Mouse (Mus musculus) C2C12 (cell line): ENCODE measurements around the gene Hvcn1. TPM values are rescaled to one million over a fixed set of nuclear protein-coding genes. Genes with fewer than 3 reads are reported as not detected.

ENCODE experiments used
- H3K27me3 ChIP-seq: one replicate; pipeline ENCODE4 v1.6.1; 2011; ENCODE audit not compliant: control insufficient read depth, insufficient read depth, insufficient read length
- H3K36me3 ChIP-seq: one replicate; pipeline ENCODE4 v1.6.1; 2011; ENCODE audit not compliant: control insufficient read depth, insufficient read depth
- H3K4me3 ChIP-seq: one replicate; pipeline ENCODE4 v1.5.1; 2011; ENCODE audit warnings: mild to moderate bottlenecking, control low read depth; ENCODE audit not compliant: poor library complexity, insufficient read depth, severe bottlenecking
- H3K79me2 ChIP-seq: one replicate; pipeline ENCODE4 v1.6.1; 2011; ENCODE audit not compliant: control insufficient read depth, insufficient read depth
- H3K79me3 ChIP-seq: one replicate; pipeline ENCODE4 v1.6.1; 2011; ENCODE audit warnings: low read depth, control low read depth
- H3ac ChIP-seq: one replicate; pipeline ENCODE3; 2011; ENCODE audit warnings: low read depth; ENCODE audit not compliant: control insufficient read depth, insufficient read length
- CEBPB ChIP-seq: IDR thresholded peaks from one replicate; pipeline ENCODE4 v1.6.1; 2011; ENCODE audit warnings: low read depth, mild to moderate bottlenecking, control low read depth, moderate library complexity
- CTCF ChIP-seq: IDR thresholded peaks from one replicate; pipeline ENCODE4 v1.5.1; 2011; ENCODE audit not compliant: control insufficient read depth, insufficient read depth, insufficient read length
- FOSL1 ChIP-seq: IDR thresholded peaks from one replicate; pipeline ENCODE4 v1.8.0; 2011; ENCODE audit warnings: mild to moderate bottlenecking, low read length; ENCODE audit not compliant: poor library complexity, insufficient read depth, severe bottlenecking
- MAX ChIP-seq: IDR thresholded peaks from one replicate; pipeline ENCODE4 v1.6.1; 2011; ENCODE audit warnings: mild to moderate bottlenecking, control low read depth
- MYOD1 ChIP-seq: IDR thresholded peaks from one replicate; pipeline ENCODE4 v1.6.1; 2011; ENCODE audit warnings: low read depth; ENCODE audit not compliant: control insufficient read depth, insufficient read length
- MYOG ChIP-seq: IDR thresholded peaks from one replicate; pipeline ENCODE4 v1.6.1; 2011; ENCODE audit not compliant: control insufficient read depth, insufficient read length; ENCODE audit errors: extremely low read depth
- USF1 ChIP-seq: IDR thresholded peaks from one replicate; pipeline ENCODE4 v1.6.1; 2011; ENCODE audit warnings: low read depth, mild to moderate bottlenecking, control low read depth, moderate library complexity
- polyA plus RNA-seq: library from polyadenylated mRNA; unstranded; fragments of >200 nt; fragmentation: generic; extraction: Trizol; gene quantifications from one replicate; pipeline ENCODE4 v1.2.1, GENCODE M21; 2012; ENCODE audit warnings: missing spikeins

Gene Hvcn1
- polyA plus RNA-seq, 1 experiment = 0.02 TPM

DNA sequence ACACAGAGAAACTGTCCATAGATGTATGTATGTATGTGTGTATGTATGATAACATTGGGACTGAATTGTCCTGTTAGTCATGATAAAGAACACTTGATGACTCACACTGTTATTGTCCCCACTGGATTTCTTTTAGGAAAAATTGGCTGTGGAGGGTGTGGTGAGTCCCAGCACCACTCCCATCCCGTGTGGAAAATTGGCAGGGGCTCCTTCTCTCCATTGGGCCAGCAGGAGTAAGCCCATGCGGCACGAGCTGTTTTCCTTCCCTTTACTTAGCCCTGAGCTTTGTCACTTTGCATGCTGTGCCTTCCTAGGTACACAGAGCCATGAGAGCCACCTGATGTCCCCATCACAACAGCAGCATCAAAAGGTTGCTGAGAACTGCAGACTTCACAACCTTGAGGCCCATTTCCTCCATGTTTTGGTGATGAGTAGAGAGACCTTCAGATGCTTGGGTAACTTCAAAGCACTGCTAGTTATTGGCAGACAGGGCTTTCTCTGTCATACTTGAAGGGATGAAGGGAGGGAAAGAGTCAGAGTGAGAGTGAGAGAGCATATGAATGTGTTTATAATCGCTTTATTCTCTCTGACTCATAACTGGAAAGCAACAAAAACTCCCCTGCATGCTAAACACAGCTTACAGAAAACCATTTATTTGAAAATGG is 81.7 kb downstream of the Hvcn1 start:
- Histone ChIP-seq H3K79me3 (peaks cover 76% of the 10 kb centered on the region), H3K27me3 (no peaks in the 10 kb centered on the region), H3K4me3 (no peak overlapping the region), H3ac (no peak overlapping the region), H3K36me3 (peaks cover 4% of the 10 kb centered on the region), H3K79me2 (peaks cover 91% of the 10 kb centered on the region)
- no peak for TF ChIP-seq MAX
- no peak for TF ChIP-seq MYOD1
- TF ChIP-seq USF1 = no peak
- no peak for TF ChIP-seq FOSL1
- no peak for TF ChIP-seq CTCF
- no peak for TF ChIP-seq MYOG
- TF ChIP-seq CEBPB = no peak

DNA sequence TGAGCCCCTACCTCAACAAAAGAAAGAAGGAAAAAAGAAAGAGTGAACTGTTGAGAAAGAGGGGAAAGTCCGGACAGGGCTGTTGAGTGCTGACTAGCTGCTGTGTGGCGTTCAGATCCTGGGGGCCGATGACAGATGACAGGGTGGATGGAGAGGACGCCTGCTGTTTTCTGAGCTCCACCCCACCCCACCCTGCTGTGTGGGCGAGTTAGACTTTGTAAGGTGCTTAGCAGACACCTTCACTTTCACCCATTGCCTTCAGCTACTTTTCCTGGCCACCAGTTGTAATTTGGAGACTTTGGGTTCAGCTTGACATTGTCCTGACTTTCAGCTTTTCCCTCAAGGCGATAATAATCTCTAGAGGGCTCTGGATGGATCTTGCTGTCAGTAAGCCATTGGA is 84.5 kb downstream of the Hvcn1 start:
- peaks cover 4% of the 10 kb centered on the region for H3K36me3 ChIP-seq
- no peak overlapping the region for H3ac ChIP-seq
- peaks cover 84% of the 10 kb centered on the region for H3K79me3 ChIP-seq
- H3K4me3 ChIP-seq = no peak overlapping the region
- H3K27me3 ChIP-seq = no peaks in the 10 kb centered on the region
- TF ChIP-seq FOSL1 = no peak
- TF ChIP-seq CEBPB = no peak
- no peak for TF ChIP-seq CTCF
- TF ChIP-seq MYOD1 = no peak
- no peak for TF ChIP-seq MYOG
- TF ChIP-seq MAX = no peak
- TF ChIP-seq USF1 = no peak
- peaks cover 100% of the 10 kb centered on the region for H3K79me2 ChIP-seq

Other genes with a start within 250 kb of the Hvcn1 start
- 0.08 TPM for gene Cux2, start 156.7 kb upstream of the Hvcn1 start, polyA plus RNA-seq
- not detected for gene Myl2, start 105.9 kb upstream of the Hvcn1 start, polyA plus RNA-seq
- gene Ccdc63, start 66.0 kb upstream of the Hvcn1 start, polyA plus RNA-seq = not detected
- gene Ppp1cc, start 48.5 kb upstream of the Hvcn1 start, polyA plus RNA-seq = 183 TPM
- gene Tctn1, start 57.7 kb downstream of the Hvcn1 start, polyA plus RNA-seq = 2.6 TPM
- gene Pptc7, start 77.6 kb downstream of the Hvcn1 start, polyA plus RNA-seq = 6.3 TPM
- 0.73 TPM for gene Rad9b, start 147.4 kb downstream of the Hvcn1 start, polyA plus RNA-seq
- gene Vps29, start 147.6 kb downstream of the Hvcn1 start, polyA plus RNA-seq = 148 TPM
- gene Gpn3, start 165.1 kb downstream of the Hvcn1 start, polyA plus RNA-seq = 35.9 TPM
- 49.5 TPM for gene Fam216a, start 165.6 kb downstream of the Hvcn1 start, polyA plus RNA-seq
- gene Arpc3, start 185.1 kb downstream of the Hvcn1 start, polyA plus RNA-seq = 185 TPM
- 45.3 TPM for gene Anapc7, start 214.9 kb downstream of the Hvcn1 start, polyA plus RNA-seq